10 mouse cellular contexts compared by ENCODE assay signal in genomic region chr5:97195281-97195660, GRCm38 (mm10).
DNase-seq lines count a peak whose midpoint lies in the region; ATAC-seq and TF ChIP-seq lines count a peak whose summit lies in the region.
"Had no signal": no experiment of that assay in that cellular context is flagged by ENCODE, and none has a peak within 500 bp of the region (broad histone marks: within the 10 kb centered on the region; RNA-seq: fewer than 3 reads in every experiment).

No protein-coding gene starts in this region.

- no peaks in the 10 kb centered on the region for H3K36me3 ChIP-seq in hindbrain, embryonic 14.5 days (replicated peaks; ENCODE audit: control insufficient read depth, insufficient read depth)
- no peaks in the 10 kb centered on the region for H3K36me3 ChIP-seq in midbrain, embryonic 15.5 days (replicated peaks)
- H3K36me3 ChIP-seq in stomach, postnatal 0 days (ENCODE audit: control insufficient read depth, insufficient read depth, low read length), result no peaks in the 10 kb centered on the region
- H3K36me3 ChIP-seq: G1E had no signal

- 0 out of 2 replicates have a peak, but pooled peaks cover 5% of the 10 kb centered on the region for H3K4me1 ChIP-seq in hindbrain, embryonic 14.5 days (replicated peaks; ENCODE audit: control insufficient read depth, insufficient read depth, low read length)
- H3K4me1 ChIP-seq in midbrain, embryonic 15.5 days, result no peaks in the 10 kb centered on the region
- H3K4me1 ChIP-seq in stomach, postnatal 0 days (replicated peaks; ENCODE audit: control insufficient read depth, insufficient read depth), result no peaks in the 10 kb centered on the region

- TF ChIP-seq EP300 in stomach, postnatal 0 days (optimal IDR thresholded peaks at IDR 0.05), result no peak

- peak overlapping the region; percentile 21; the same call in 1 of the 2 replicates for H3K27ac ChIP-seq in hindbrain, embryonic 14.5 days
- H3K27ac ChIP-seq in midbrain, embryonic 15.5 days, result no peak overlapping the region
- H3K27ac ChIP-seq in stomach, postnatal 0 days (replicated peaks), result no peak overlapping the region
- H3K27ac ChIP-seq: macrophage had no signal

- H3K4me2 ChIP-seq in hindbrain, embryonic 14.5 days (replicated peaks), result peak overlapping the region; percentile 1; the same call in 1 of the 2 replicates
- peak overlapping the region; percentile 15; the same call in 1 of the 2 replicates for H3K4me2 ChIP-seq in midbrain, embryonic 15.5 days
- H3K4me2 ChIP-seq in stomach, postnatal 0 days (replicated peaks; ENCODE audit: low read depth), result no peak overlapping the region

- no peak for TF ChIP-seq CTCF in stomach, postnatal 0 days (IDR thresholded peaks at IDR 0.05; ENCODE audit: low read depth)

- H3K9ac ChIP-seq in hindbrain, embryonic 14.5 days, result no peak overlapping the region
- no peak overlapping the region for H3K9ac ChIP-seq in midbrain, embryonic 15.5 days
- no peak overlapping the region for H3K9ac ChIP-seq in stomach, postnatal 0 days (ENCODE audit: low read length)

- no peak overlapping the region for H3K4me3 ChIP-seq in hindbrain, embryonic 14.5 days (replicated peaks; ENCODE audit: low read length)
- H3K4me3 ChIP-seq in midbrain, embryonic 15.5 days, result no peak overlapping the region
- H3K4me3 ChIP-seq in stomach, postnatal 0 days (ENCODE audit: low read depth, low read length), result no peak overlapping the region

- H3K27me3 ChIP-seq in hindbrain, embryonic 14.5 days (ENCODE audit: control insufficient read depth, insufficient read depth, low read length), result no peaks in the 10 kb centered on the region
- no peaks in the 10 kb centered on the region for H3K27me3 ChIP-seq in midbrain, embryonic 15.5 days (replicated peaks)
- H3K27me3 ChIP-seq in stomach, postnatal 0 days (ENCODE audit: control insufficient read depth, insufficient read depth, low read length), result no peaks in the 10 kb centered on the region

- DNase-seq in cerebellum, adult 11 months, result peak; percentile 89
- DNase-seq in cerebellum, postnatal 4 days (ENCODE audit: low spot score in 2 of 2), result peak; percentile 30 to 73
- DNase-seq in hindbrain, embryonic 14.5 days (ENCODE audit: low spot score), result peak; percentile 63
- DNase-seq in adrenal gland, postnatal 4 days (ENCODE audit: low spot score in 2 of 2), result no peak
- no peak for DNase-seq in stomach, postnatal 0 days (ENCODE audit: low spot score)
- no peak for DNase-seq in urinary bladder, adult 2 months (ENCODE audit: low spot score)
- no peak for DNase-seq in lung, adult 18-20 months

- peak; percentile 68; the same call in 1 of the 2 replicates for ATAC-seq in hindbrain, embryonic 14.5 days (ENCODE audit: low FRiP score)
- ATAC-seq in midbrain, embryonic 15.5 days (replicated peaks), result peak; percentile 70; the same call in 1 of the 2 replicates
- ATAC-seq in stomach, postnatal 0 days (ENCODE audit: low FRiP score, low TSS enrichment), result no peak

- WGBS in hindbrain, embryonic 14.5 days, result 12% methylated on average over 10 of the region's 10 CpGs
- 48% methylated on average over 10 of the region's 10 CpGs for WGBS in midbrain, embryonic 15.5 days
- WGBS in stomach, postnatal 0 days, result 49% methylated on average over 10 of the region's 10 CpGs

- H3K9me3 ChIP-seq in hindbrain, embryonic 14.5 days (ENCODE audit: control insufficient read depth, low read length), result no peaks in the 10 kb centered on the region
- H3K9me3 ChIP-seq in midbrain, embryonic 15.5 days, result no peaks in the 10 kb centered on the region
- H3K9me3 ChIP-seq in stomach, postnatal 0 days (ENCODE audit: control insufficient read depth, low read length), result no peaks in the 10 kb centered on the region
- H3K9me3 ChIP-seq: G1E had no signal

Comparison
In these comparisons a context has a peak if more than half of its experiments do, and no peak if none do; other contexts are left out.
1. DNase-seq: peak in cerebellum, adult 11 months (single experiment), cerebellum, postnatal 4 days (2 of 2) and hindbrain, embryonic 14.5 days (single experiment); none in adrenal gland, postnatal 4 days (0 of 2), stomach, postnatal 0 days (single experiment), urinary bladder, adult 2 months (single experiment) and lung, adult 18-20 months (0 of 2).